Mouse (Mus musculus) embryo, embryonic 10.5 days (tissue): Measurements from ENCODE around the gene Chid1.
"Not testable (repeated sequence)": the region's sequence is repeated elsewhere in the genome, so short reads cannot be mapped to it uniquely, and the experiment has no call there.

ENCODE experiments used
- DNase-seq: peaks from one replicate; pipeline ENCODE4 v3.0.0-alpha.2; 2015; ENCODE audit warnings: low spot score

Chid1 gene

DNA sequence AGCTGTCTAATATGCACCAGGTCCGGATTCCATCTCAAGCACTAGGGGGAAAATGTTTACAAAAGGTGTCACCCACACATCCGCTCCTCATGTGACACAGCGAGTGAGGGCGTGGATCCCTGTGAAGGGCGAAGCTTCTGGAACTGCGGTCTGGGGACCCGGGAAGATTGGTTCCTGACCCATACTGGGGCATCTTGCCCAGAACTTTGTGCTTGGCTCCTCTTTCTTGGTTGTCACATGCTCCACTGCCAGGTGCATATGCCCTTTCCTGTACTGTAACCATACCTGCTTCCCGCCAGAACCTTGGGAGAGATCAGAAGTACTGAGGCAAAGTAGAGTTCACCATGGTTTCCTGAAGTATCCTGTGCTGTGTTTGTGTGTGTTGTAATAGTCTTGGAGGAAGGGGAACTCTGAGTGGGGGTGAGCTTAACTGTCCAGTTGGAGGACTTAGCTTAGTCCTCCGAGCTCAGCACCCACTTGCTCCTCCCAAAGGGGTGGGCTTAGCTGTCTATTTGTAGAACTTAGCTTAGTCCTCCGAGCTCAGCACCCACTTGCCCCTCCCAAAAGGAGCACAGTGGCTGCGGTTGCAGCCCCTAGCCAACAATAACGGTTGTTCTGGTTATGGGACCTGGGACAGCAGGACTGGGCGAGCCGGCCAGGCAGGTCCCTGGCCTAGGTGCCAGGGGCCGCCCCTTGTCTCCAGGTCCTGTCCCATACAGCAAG is 79.1 kb downstream of the Chid1 start, which contains the start of gene Cracr2b:
Cracr2b (plus strand) TSS at position 704 of the 723 bp plus-strand sequence.
- no peak for DNase-seq

GRCm38 (mm10) chr7:141460001-141460390 is 79.7 kb downstream of the Chid1 start:
- no peak for DNase-seq

- DNase-seq, result no peak
Measured at GRCm38 (mm10) chr7:141459301-141459711, 80.4 kb downstream of the Chid1 start.

DNA sequence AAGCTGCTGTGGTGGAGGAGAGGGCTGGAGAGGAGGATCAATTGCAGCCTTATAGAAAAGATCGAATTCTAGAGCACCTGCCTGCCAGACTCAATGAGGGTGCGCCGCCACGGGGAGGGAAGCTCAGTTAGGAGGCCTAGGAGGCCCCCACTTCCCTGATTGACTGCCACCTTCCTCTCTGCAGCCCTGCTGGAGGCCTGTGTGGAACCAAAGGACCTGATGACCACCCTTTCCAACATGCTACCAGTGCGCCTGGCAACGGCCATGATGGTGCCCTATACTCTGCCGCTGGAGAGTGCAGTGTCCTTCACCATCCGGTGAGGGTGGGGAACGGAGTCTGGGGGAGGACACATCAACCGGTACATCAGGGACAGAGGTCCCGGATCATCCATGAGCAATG is 81.0 kb downstream of the Chid1 start:
- DNase-seq, result no peak

GRCm38 (mm10) chr7:141457986-141458660 is 81.5 kb downstream of the Chid1 start:
- peak; percentile 61 for DNase-seq

GRCm38 (mm10) chr7:141457236-141457635 is 82.4 kb downstream of the Chid1 start:
- no peak for DNase-seq

- DNase-seq, result no peak
Measured at GRCm38 (mm10) chr7:141456739-141457138, 82.9 kb downstream of the Chid1 start.

GRCm38 (mm10) chr7:141455610-141456314 is 83.9 kb downstream of the Chid1 start:
- peak; percentile 76 for DNase-seq

DNA sequence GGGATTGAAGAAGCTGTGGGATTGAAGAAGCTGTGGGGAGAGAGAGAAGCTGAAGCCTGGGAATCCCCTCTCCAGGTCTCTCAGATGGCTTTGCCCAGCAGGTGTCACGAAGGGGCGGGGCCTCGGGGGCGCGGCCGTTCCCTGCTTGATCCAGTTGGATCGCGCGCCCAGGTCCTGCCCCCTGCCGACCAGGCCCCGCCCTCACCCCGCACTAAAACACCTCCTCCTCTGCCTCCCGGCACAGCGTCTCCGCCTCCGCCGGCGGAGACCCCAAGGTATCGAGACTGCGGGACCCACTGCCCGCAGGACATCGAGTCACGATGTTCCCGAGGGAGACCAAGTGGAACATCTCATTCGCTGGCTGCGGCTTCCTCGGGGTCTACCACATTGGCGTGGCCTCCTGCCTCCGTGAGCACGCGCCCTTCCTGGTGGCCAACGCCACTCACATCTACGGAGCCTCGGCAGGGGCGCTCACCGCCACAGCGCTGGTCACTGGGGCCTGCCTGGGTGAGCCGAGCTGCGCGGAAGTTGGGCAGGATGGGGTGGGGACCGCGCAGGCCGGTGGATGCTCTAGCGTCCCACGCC is 84.6 kb downstream of the Chid1 start, which contains the start of gene Pnpla2:
Pnpla2 (plus strand) TSS at position 232 of the 585 bp plus-strand sequence.
- peak; percentile 91 for DNase-seq

GRCm38 (mm10) chr7:141453636-141454035 is 86.0 kb downstream of the Chid1 start:
- DNase-seq, result no peak

DNA sequence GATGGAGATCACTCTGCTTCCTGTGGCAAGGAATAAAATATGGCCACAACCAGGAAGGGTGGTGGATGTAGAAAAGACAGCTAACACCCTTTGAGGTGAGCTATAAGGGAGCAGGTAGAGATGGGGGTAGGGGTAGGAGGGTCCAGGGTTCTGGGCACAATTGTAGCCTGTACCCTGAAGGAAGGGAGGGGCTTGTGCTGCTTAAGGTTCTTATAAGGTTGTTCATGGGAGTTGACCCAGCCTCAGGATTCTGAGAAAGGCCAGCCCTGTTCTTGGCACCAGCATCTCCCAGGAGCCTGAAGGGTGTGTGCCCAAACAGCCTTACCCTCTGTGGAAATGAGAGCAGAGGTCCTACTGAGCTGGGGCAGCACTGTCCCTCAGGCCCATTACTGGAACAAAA is 87.7 kb downstream of the Chid1 start:
- DNase-seq, result no peak

GRCm38 (mm10) chr7:141447110-141447991 is 92.3 kb downstream of the Chid1 start, which contains the start of gene Rplp2:
Gene Rplp2, plus strand, starts transcription at chr7:141447370.
- peak; percentile 97 for DNase-seq

DNA sequence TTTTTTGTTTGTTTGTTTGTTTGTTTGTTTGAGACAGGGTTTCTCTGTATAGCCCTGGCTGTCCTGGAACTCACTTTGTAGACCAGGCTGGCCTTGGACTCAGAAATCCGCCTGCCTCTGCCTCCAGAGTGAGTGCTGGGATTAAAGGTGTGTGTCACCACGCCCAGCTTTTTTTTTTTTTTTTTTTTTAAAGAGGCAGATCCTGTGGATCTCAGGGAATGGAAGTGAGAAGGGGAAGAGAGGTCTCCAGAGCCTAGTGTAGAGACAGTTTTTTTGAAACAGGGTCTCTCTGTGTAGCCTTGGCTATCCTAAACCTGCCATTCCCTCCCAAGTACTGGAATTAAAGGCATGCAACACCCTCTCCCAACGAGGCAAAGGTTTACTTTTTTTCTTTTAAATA is 93.3 kb downstream of the Chid1 start:
- DNase-seq, result not testable (repeated sequence)

DNA sequence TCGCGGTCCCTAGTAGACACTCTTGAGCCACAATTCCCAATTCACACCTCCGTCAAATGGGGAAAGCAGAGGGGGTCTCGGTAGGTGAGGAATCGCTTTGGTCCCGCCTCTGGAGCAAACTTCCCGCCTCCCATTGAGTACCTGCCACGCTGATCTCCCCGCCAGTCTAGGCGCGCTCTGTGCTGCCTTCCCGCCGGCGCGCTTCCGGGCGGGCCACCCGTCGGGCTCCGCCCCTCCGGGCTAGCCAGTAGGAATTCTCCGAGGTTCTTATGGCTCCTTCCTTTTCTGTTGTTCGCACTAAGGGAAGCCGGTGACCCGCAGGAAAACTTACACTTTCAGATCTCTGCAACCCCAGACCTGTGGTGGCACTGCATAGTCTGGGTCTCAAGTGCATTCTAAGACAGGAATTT is 95.8 kb downstream of the Chid1 start, which contains the start of gene Pidd1:
Pidd1 (minus strand) TSS at position 198 of the 410 bp plus-strand sequence.
- peak; percentile 90 for DNase-seq
